Mouse (Mus musculus) fat pad, adult 2 months (tissue): ENCODE measurements around the gene Entpd1.
"Not testable (repeated sequence)": the region's sequence is repeated elsewhere in the genome, so short reads cannot be mapped to it uniquely, and the experiment has no call there.

Experiments
- DNase-seq: peaks from one replicate; pipeline ENCODE4 v3.0.0-alpha.2; 2011; ENCODE audit warnings: low read depth, low spot score; ENCODE audit errors: extremely low read depth

Gene Entpd1

GRCm38 (mm10) chr19:40611830-40612506 lies at the start of gene Entpd1, which contains the start of gene Tctn3:
Entpd1 (plus strand) TSS chr19:40612366.
Tctn3 (minus strand) TSS chr19:40612233.
- peak; percentile 59 for DNase-seq

- DNase-seq, result no peak
Observed at GRCm38 (mm10) chr19:40563880-40564645, 48.1 kb upstream of the Entpd1 start.

- DNase-seq, result no peak
Observed at GRCm38 (mm10) chr19:40567616-40568015, 44.5 kb upstream of the Entpd1 start.

- DNase-seq, result no peak
Observed at GRCm38 (mm10) chr19:40570726-40571125, 41.4 kb upstream of the Entpd1 start.

GRCm38 (mm10) chr19:40575438-40575837 lies 36.7 kb upstream of the Entpd1 start:
- DNase-seq, result no peak

- no peak for DNase-seq
Observed at GRCm38 (mm10) chr19:40580902-40581301, 31.3 kb upstream of the Entpd1 start.

- DNase-seq, result no peak
Observed at GRCm38 (mm10) chr19:40581662-40582061, 30.5 kb upstream of the Entpd1 start.

- no peak for DNase-seq
Observed at GRCm38 (mm10) chr19:40586908-40587307, 25.3 kb upstream of the Entpd1 start.

GRCm38 (mm10) chr19:40587491-40588292 lies 24.5 kb upstream of the Entpd1 start:
- no peak for DNase-seq

GRCm38 (mm10) chr19:40588293-40588654 lies 23.9 kb upstream of the Entpd1 start, which contains the start of gene Aldh18a1:
Aldh18a1 (minus strand) TSS chr19:40588463.
- DNase-seq, result peak; percentile 34

- peak; percentile 43 for DNase-seq
Observed at GRCm38 (mm10) chr19:40588847-40589529, 23.2 kb upstream of the Entpd1 start.

- no peak for DNase-seq
Observed at GRCm38 (mm10) chr19:40589530-40589880, 22.7 kb upstream of the Entpd1 start.

- DNase-seq, result peak; percentile 64
Observed at GRCm38 (mm10) chr19:40595231-40595630, 16.9 kb upstream of the Entpd1 start.

GRCm38 (mm10) chr19:40595831-40596230 lies 16.3 kb upstream of the Entpd1 start:
- DNase-seq, result peak; percentile 33

GRCm38 (mm10) chr19:40600846-40601245 lies 11.3 kb upstream of the Entpd1 start:
- not testable (repeated sequence) for DNase-seq

- DNase-seq, result no peak
Observed at GRCm38 (mm10) chr19:40601870-40602269, 10.3 kb upstream of the Entpd1 start.

- no peak for DNase-seq
Observed at GRCm38 (mm10) chr19:40605189-40605588, 7.0 kb upstream of the Entpd1 start.

GRCm38 (mm10) chr19:40607676-40608075 lies 4.5 kb upstream of the Entpd1 start:
- no peak for DNase-seq

- DNase-seq, result no peak
Observed at GRCm38 (mm10) chr19:40614811-40615210, 2.6 kb downstream of the Entpd1 start.

- no peak for DNase-seq
Observed at GRCm38 (mm10) chr19:40616021-40616420, 3.9 kb downstream of the Entpd1 start.

- not testable (repeated sequence) for DNase-seq
Observed at GRCm38 (mm10) chr19:40621616-40622015, 9.4 kb downstream of the Entpd1 start.
